Mouse (Mus musculus) thymus, adult 2 months (tissue): ENCODE measurements around the gene Aldh3b2. TPM values are rescaled to one million over a fixed set of nuclear protein-coding genes. Genes with fewer than 3 reads are reported as not detected.

Experiments used
- DNase-seq: peaks from one replicate; pipeline ENCODE4 v3.0.0; 2021
- H3K27ac ChIP-seq: fragments of 200-500 bp; 2 replicates; pipeline ENCODE4 v1.5.1; 2012; ENCODE audit warnings: low read length, control low read depth; ENCODE audit not compliant: control insufficient read depth, insufficient read depth
- H3K27me3 ChIP-seq: fragments of 200-500 bp; 2 replicates; pipeline ENCODE4 v1.6.1; 2012; ENCODE audit warnings: mild to moderate bottlenecking, low read length, moderate library complexity, mixed read lengths; ENCODE audit not compliant: control insufficient read depth, insufficient read depth
- H3K36me3 ChIP-seq: fragments of 200-500 bp; 2 replicates; pipeline ENCODE4 v1.6.1; 2012; ENCODE audit warnings: mild to moderate bottlenecking, low read length, moderate library complexity; ENCODE audit not compliant: control insufficient read depth, insufficient read depth
- H3K4me1 ChIP-seq: fragments of 200-500 bp; replicated peaks from 2 replicates; pipeline ENCODE4 v1.6.1; 2012; ENCODE audit warnings: low read length; ENCODE audit not compliant: control insufficient read depth, insufficient read depth
- H3K4me3 ChIP-seq: fragments of 200-500 bp; 2 replicates; pipeline ENCODE4 v1.5.1; 2012; ENCODE audit warnings: mild to moderate bottlenecking, low read length, control low read depth, moderate library complexity; ENCODE audit not compliant: control insufficient read depth, insufficient read depth
- CTCF ChIP-seq: fragments of 200-500 bp; IDR thresholded peaks from 2 replicates; pipeline ENCODE4 v1.5.1; 2012; ENCODE audit warnings: mild to moderate bottlenecking, control low read depth, low read length, moderate library complexity, borderline replicate concordance; ENCODE audit not compliant: control insufficient read depth, poor library complexity, insufficient read depth; ENCODE audit errors: extremely low read depth
- POLR2A ChIP-seq: fragments of 200-500 bp; IDR thresholded peaks from 2 replicates; pipeline ENCODE4 v1.6.1; 2012; ENCODE audit warnings: mild to moderate bottlenecking, low read length, control low read depth, moderate library complexity; ENCODE audit not compliant: control insufficient read depth, poor library complexity, insufficient read depth; ENCODE audit errors: extremely low read depth
- WGBS: fragments of 180-500 bp; shearing (Covaris S2); methylation state at CpG from one replicate; pipeline ENCODE4 v1.1.7; 2018; 5-methylcytosine and 5-hydroxymethylcytosine counted together
- polyA plus RNA-seq: library from polyadenylated mRNA; depleted of rRNA; stranded (reverse); fragments of >200 nt; gene quantifications from 2 replicates; pipeline ENCODE4 v1.2.3, GENCODE M21; 2012

Gene Aldh3b2
- polyA plus RNA-seq, 1 experiment = 7.2 TPM

- DNase-seq = no peak
- TF ChIP-seq POLR2A (no peak), CTCF (no peak)
- WGBS = 93% methylated on average over 3 of the region's 3 CpGs
Measured at GRCm38 (mm10) chr19:3991966-3992365, 19.8 kb downstream of the Aldh3b2 start.

GRCm38 (mm10) chr19:3992416-3992815 lies 20.3 kb downstream of the Aldh3b2 start, which contains the start of gene Tbx10:
TSS of gene Tbx10 (plus strand) at chr19:3992752.
- WGBS = 86% methylated on average over 5 of the region's 5 CpGs
- DNase-seq = no peak
- no peaks in the 10 kb centered on the region for H3K27me3 ChIP-seq
- no peaks in the 10 kb centered on the region for H3K36me3 ChIP-seq
- H3K4me1 ChIP-seq = no peaks in the 10 kb centered on the region
- H3K27ac ChIP-seq = no peak within 1 kb of the TSS
- H3K4me3 ChIP-seq = no peak within 1 kb of the TSS
- TF ChIP-seq CTCF (no peak), POLR2A (no peak)

More at GRCm38 (mm10) chr19:3991966-3992365, 19.8 kb downstream of the Aldh3b2 start:
- H3K36me3 ChIP-seq = no peaks in the 10 kb centered on the region
- no peak overlapping the region for H3K4me3 ChIP-seq
- no peaks in the 10 kb centered on the region for H3K4me1 ChIP-seq
- H3K27ac ChIP-seq = no peak overlapping the region
- no peaks in the 10 kb centered on the region for H3K27me3 ChIP-seq

- Histone ChIP-seq H3K36me3 (no peaks in the 10 kb centered on the region), H3K27me3 (no peaks in the 10 kb centered on the region), H3K4me3 (no peak overlapping the region), H3K27ac (no peak overlapping the region), H3K4me1 (peaks cover 10% of the 10 kb centered on the region)
- no peak for TF ChIP-seq CTCF
- TF ChIP-seq POLR2A = no peak
- 93% methylated on average over 6 of the region's 6 CpGs for WGBS
- no peak for DNase-seq
Measured at GRCm38 (mm10) chr19:3994932-3995331, 22.8 kb downstream of the Aldh3b2 start.

- no peak overlapping the region for H3K4me3 ChIP-seq
- TF ChIP-seq CTCF = no peak
- TF ChIP-seq POLR2A = no peak
- H3K36me3 ChIP-seq = no peaks in the 10 kb centered on the region
- H3K4me1 ChIP-seq = peaks cover 10% of the 10 kb centered on the region
- DNase-seq = no peak
- H3K27me3 ChIP-seq = no peaks in the 10 kb centered on the region
- no peak overlapping the region for H3K27ac ChIP-seq
- 95% methylated on average over 3 of the region's 3 CpGs for WGBS
Measured at GRCm38 (mm10) chr19:3995505-3995904, 23.4 kb downstream of the Aldh3b2 start.

- H3K4me1 ChIP-seq = peaks cover 15% of the 10 kb centered on the region
- TF ChIP-seq POLR2A (no peak), CTCF (no peak)
- DNase-seq = no peak
- no peaks in the 10 kb centered on the region for H3K36me3 ChIP-seq
- no peak overlapping the region for H3K4me3 ChIP-seq
- no peak overlapping the region for H3K27ac ChIP-seq
- WGBS = 73% methylated on average over 7 of the region's 7 CpGs
- H3K27me3 ChIP-seq = no peaks in the 10 kb centered on the region
Measured at GRCm38 (mm10) chr19:3996106-3996505, 24.0 kb downstream of the Aldh3b2 start.

- WGBS = 82% methylated on average over 8 of the region's 8 CpGs
- DNase-seq = no peak
- TF ChIP-seq CTCF (no peak), POLR2A (no peak)
- no peaks in the 10 kb centered on the region for H3K27me3 ChIP-seq
- H3K4me1 ChIP-seq = peaks cover 18% of the 10 kb centered on the region
- H3K4me3 ChIP-seq = no peak overlapping the region
- H3K27ac ChIP-seq = no peak overlapping the region
- no peaks in the 10 kb centered on the region for H3K36me3 ChIP-seq
Measured at GRCm38 (mm10) chr19:3996747-3997146, 24.6 kb downstream of the Aldh3b2 start.

GRCm38 (mm10) chr19:3997231-3997630 lies 25.1 kb downstream of the Aldh3b2 start:
- no peak for DNase-seq
- Histone ChIP-seq H3K4me1 (peaks cover 18% of the 10 kb centered on the region), H3K27ac (no peak overlapping the region), H3K36me3 (no peaks in the 10 kb centered on the region), H3K27me3 (no peaks in the 10 kb centered on the region), H3K4me3 (no peak overlapping the region)
- TF ChIP-seq CTCF = no peak
- no peak for TF ChIP-seq POLR2A
- WGBS = 90% methylated on average over 8 of the region's 8 CpGs
